Mouse (Mus musculus) heart, adult 2 months (tissue): ENCODE measurements around the gene Fibcd1.

Experiments used
- CTCF ChIP-seq: fragments of 200-600 bp; IDR thresholded peaks from 2 replicates; pipeline ENCODE4 v1.8.1; 2022; ENCODE audit warnings: antibody characterized with exemption, mild to moderate bottlenecking, moderate library complexity
- EP300 ChIP-seq: fragments of 200-500 bp; IDR thresholded peaks from 2 replicates; pipeline ENCODE4 v1.6.1; 2011; ENCODE audit warnings: low read depth, low read length, control low read depth; ENCODE audit not compliant: insufficient read depth
- POLR2A ChIP-seq: fragments of 200-500 bp; IDR thresholded peaks from 2 replicates; pipeline ENCODE4 v1.6.1; 2011; ENCODE audit warnings: mild to moderate bottlenecking, low read depth, low read length, control low read depth; ENCODE audit not compliant: insufficient read depth

DNA sequence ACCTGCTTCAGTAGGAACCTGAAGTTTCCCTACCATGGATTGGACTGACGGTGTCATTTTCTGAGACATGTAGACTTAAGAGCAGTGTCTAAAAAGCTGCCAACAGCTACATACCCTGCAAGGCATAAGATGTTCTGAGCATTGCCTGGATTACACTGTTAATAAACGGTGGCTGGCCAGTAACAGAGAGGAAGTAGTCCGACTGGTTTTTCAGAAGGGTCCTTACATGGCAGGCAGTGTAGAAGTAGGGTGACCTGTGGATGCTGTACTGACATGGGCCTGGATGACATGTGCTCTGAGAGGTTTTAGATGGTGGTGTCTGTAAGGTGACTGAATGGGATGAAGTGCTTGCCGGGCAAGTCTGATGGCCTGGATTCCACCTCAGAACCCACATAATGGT, 78.0 kb downstream of the Fibcd1 start:
- TF ChIP-seq CTCF (no peak), EP300 (no peak), POLR2A (no peak)
